Mouse (Mus musculus): ENCODE results near the gene Nacc2.
A peak's percentile ranks its signal among the peaks of the same experiment; 100 is the strongest.

Nacc2 gene

DNA sequence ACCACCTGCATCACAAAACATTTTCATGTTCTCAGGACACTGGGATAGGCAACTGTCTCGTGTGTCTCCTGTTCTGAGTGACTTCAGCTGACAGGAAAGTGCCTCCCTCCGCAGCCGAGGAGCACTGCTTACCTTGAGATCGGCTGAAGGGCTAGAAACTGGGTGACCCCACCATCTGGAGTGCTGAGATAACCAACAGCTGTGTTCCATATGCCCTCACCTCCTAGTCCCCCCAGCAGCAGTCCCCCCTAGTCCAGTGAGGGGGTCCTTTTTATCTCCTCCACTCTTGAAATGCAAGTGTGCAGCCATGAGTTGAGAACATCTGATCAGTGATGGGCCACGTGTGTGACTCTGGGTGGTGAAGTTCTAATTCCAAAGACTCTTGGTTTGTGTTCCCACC is 74.2 kb downstream of the Nacc2 start:
- DNase-seq = no peak

DNA sequence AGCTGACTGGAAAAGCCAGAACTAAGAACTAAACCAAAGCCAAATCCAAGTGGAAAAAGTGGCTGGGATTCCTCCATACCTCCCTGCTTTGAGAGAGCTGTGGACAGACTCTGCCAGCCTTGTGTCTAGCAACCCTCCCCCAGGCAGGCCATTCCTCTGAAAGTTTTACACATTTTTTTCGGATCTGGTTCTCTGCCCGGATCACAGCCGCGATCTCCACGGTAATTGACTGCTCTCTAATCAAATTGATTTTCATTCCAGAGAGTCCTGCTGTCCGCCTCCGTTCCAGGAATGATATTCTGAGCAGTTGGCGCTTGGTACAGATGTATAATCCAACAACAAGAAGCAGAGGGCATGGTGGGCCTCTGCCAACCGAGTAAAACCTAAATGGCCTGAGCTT is 78.8 kb downstream of the Nacc2 start:
- no peak for DNase-seq

DNA sequence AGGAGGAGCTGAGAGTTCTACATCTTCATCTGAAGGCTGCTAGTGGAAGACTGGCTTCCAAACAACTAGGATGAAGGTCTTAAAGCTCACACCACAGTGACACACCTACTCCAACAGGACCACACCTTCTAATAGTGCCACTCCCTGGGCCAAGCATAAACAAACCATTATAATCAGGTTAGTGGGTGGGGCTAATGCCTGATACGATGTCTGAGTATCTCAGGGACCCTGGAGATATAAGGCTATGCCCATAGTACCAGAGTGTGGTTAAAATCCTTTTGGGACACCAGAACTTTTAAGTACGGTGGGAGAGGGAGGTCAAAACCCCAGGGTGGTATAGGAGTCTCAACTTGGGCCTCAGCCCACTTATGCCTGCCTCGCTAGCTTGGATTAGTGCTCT is 80.4 kb downstream of the Nacc2 start:
- no peak for DNase-seq

- DNase-seq = peak; percentile 12
Measured at GRCm38 (mm10) chr2:26041163-26041810, 81.7 kb downstream of the Nacc2 start.

DNA sequence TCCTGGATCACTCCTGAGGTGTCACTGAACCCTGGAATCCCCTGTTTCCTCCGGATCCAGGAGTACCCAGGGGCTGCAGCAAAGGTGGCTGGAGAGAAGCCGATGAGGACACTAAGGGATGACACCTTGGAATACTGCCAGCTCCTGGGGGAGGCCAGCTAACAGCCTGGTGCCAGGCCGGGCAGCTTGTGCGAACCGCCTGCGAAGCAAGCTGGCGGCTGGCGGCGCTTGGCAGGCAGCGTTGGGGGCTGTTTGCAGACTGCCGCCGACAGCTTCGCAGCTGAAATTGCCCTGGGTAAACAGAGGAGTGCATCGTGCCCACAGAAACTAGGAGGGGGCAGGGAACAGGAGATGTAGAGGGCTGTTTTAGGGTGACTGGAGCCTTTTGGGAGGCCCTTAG is 83.1 kb downstream of the Nacc2 start:
- no peak for DNase-seq

DNA sequence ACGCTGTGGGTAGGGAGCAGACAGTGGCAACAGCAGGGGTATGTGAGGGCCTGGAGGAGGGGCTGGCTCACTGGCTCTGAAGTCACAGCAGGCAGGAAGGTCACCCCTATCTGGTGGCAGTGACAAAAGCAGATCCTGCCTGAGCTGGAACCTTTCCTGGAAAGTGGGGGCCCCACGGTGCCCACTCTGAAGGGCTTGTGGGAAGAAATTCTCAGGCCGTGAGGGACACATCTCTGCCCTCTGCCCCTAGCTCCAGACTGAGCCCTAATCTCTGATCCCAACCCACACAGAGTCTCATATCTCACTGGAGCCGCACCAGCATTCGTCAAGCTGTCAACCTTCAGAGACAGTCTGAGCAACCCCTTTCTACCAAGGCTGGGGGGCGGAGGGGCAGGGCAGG is 85.6 kb downstream of the Nacc2 start:
- DNase-seq = no peak

DNA sequence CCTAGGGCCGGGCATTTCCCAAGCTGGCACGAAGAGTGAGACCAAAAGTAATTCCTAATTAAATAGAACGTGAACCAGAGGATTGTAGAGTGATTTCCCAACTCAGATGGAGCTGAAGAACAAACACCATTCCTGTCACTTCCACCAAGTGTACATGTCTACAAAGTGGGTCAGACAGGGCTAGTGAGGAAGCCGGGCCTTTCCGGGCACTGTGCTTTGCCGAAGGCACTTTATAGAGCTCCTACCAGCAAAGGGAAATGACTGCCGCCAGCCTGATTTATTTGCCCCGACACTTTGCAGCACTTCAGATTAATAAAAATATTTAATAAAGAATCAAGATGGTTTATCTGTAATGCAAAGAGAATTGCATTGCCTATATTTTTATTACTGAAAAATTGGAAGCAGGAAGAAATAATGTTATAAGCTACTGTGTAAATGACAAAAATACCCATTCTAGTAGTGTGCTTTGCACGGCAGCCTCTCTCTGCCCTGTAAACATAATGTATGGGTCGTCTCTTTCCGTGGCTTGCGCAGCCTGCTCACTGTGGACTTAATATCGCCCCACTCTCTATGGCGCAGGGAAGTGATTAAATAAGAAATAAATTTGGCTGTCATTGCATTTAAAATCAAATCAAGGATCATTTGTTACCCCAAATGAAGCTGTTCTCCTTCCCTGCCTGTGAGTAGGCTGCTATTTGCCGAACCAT is 88.5 kb downstream of the Nacc2 start:
- no peak for DNase-seq

- DNase-seq = no peak
Measured at GRCm38 (mm10) chr2:26030288-26030687, 92.7 kb downstream of the Nacc2 start.

DNA sequence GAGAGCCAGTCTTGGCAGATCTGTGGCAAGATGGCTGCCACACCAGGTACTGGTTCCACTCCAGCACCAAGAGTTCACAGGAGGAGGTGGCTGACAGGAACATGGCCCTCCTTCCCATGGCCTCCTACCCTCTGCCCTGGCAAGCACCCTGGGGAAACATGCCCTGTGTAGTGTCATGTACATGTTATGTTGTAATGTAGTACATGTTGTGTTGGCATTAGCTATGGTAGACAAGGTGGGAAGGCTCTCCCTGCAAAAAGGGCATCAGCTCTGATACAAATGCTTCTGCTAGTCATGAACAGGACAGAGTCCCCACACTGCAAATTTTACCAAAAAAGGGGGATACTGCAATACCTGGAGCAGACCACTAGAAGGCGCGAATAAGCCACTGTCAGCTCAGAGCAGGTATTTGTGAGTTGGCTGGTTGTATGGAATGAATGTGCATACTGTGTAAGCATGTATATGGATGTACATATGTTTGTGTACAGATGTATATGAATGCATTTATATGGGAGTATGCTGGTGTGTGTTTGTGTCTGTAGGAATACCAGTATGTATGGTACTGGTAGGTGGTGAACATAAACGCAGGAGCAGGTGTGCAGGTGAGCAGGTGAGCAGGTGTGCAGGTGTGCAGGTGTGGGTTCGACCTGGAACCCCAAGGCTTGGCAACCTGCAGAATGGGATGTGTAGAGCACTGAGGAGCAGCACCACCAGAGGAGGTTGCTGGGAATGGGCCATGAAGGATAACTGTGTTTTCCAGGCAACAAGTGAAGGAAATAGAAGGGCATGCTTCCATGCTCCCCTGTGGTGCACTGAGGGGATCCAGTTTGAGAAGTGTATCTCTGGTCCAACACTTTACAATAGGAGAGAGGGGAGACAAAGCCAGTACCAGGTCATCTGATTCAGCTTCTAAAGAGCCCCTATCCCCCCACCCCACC is 98.6 kb downstream of the Nacc2 start:
- DNase-seq = peak; percentile 37

DNA sequence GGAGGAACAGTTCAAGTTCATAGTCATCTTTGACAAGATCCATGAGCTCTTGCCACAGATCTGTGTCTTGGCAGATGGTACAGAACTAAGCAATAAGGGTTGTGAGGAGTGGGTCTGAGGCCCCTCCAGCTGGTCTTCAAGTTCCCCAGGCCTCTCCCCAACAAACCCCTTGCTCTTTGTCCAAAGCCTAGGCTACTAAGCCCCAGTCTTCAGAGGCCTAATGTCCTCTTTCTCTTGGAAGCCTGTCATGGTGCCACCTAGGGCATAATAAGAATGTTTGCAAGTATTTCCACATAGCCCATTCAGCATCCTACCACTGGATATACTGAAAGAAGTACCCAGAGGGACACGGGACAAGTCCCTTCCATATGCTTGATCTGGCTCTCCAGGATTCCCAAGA is 100.4 kb downstream of the Nacc2 start:
- no peak for DNase-seq

DNA sequence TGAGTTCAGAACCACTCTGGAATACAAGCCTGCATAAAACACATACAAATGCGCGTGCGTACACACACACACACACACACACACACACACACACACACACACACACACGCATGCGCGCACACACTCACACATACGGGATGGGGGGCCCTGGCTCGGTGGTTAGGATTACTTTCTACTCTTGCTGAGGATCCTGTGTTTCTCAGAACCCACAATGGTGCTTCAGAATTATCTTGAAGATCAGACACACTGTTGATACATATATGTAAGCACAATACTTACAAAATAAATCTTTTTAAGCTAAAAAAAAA is 100.8 kb downstream of the Nacc2 start:
- no peak for DNase-seq

DNA sequence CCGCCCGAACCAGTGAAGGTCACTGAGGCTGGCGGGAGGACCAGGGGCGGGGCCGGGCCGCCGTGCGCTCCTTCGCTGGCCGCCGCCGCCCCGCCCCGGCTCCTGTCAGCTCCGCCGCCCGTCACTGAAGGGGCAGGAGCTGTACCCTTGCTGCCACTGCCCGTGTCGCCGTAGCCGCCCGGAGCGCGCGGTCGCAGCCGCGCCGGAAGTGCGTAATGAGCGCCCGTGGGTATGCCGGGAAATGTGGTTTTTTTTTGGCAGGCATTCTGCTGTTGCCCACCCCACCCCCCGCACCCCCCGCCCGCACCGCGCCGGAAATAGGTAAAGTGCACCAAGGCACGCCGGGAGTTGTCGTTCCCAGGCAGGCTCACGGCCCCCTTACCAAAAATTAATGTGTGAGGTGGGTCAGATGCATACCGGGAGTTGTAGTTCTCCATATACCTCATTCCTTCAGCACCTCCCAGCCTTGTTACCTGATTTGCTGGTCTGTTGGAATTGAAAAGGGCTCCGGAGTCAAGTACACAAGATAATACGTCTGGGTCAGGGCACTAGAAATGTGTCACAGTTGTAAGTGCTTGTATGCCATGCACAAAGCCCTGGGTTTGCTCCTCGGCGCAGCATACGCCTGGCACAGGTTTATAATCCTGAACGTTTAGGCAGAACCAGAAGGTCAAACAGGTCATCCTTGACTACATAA is 101.3 kb downstream of the Nacc2 start, which contains the start of gene Ubac1:
Gene Ubac1, minus strand, starts transcription at position 187 of the 697 bp plus-strand sequence.
- DNase-seq = peak; percentile 88

DNA sequence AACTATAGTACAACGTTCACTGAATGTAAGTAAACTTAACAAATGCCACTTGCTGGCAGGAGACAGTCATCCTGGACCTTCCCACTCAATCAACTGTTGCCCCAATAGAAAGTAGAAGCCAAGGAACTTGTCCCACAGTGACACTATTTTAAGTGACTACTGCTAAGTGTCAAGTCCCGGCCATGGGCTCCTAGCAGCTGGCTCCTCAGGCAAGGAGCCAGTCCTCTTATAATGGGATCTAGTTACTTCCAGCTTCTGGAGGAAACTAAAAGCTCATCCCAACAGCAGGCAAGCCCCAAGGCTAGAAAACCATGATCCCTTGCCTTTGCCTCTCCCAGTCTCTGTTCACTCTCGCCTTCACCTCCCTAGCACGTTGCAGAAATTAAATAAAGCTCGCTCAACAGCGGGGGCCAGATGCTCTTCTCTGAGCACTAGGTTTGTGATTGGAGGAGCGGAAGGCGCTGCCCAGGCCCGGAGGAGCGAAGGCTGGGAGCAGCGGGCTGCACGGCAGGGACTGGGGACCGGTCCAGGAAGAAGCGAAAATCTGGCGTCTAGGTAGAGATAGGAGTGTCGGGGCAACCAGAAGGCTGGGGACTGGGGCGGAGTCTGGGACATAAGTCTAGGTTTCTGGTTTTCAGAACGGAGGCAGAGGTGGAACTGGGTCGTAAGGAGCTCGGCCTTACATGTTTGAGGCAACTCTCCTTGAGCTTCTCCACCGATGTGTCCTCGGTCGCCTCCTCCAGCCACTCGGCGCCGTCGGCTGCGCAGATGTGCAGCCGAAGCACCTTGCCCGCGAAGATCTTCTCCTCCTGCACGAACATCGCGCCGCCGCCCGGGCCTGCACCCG is 102.1 kb downstream of the Nacc2 start:
- peak; percentile 27 for DNase-seq

DNA sequence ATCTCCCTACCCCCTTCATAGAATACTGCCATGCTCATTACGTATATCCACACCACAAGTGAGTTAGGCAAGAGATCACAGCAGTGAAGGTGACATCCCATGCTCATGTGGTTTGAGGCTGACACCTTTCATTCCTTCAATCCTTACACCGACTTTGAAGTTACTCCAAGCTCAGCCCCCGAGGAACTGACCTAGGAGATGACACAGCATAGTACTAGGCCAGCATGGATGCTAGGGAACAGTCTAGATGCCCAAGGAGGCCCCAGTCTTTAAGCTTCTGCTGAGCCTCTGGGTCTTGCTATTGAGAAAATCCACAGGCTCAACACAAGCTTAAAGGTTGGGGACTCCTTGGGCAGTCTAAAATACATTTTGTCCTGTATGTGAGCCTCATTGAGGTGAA is 103.1 kb downstream of the Nacc2 start:
- DNase-seq = no peak

DNA sequence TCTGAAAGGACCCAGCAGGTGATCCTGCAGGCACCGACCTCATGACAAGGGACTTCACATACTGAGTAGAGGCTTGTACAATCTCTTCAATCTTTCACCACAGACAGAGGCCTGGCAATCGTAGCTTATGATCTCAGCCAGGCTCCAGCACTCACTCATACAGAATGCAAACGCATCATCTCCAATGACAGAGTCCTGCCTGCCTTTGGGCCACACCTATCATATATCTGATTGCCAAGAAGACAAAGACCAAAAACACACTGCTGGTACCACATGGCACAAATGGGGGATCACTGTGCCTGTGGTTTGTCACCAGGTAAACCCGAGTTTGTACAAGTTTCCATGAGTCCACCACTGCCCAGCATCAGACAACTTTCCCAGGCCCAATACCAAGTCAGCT is 105.7 kb downstream of the Nacc2 start:
- no peak for DNase-seq

DNA sequence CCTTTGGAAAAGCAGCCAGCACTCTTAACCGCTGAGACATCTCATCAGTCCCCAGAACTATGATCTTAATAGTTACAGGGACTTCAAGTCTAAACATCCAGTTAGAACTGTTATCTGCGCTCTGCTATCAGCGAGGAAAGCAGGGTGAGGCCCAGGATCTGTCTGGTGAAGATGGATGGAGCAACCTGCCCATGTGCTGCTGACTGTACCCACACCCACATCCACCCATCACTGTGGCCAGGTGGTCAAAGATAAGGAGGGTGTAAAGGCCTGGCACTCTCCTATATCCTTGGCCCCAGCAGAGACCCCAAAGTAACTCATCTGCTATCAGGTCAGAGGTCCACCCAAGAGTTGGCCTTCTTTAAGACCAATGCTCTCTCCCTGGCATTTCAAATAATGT is 109.3 kb downstream of the Nacc2 start:
- DNase-seq = no peak

DNA sequence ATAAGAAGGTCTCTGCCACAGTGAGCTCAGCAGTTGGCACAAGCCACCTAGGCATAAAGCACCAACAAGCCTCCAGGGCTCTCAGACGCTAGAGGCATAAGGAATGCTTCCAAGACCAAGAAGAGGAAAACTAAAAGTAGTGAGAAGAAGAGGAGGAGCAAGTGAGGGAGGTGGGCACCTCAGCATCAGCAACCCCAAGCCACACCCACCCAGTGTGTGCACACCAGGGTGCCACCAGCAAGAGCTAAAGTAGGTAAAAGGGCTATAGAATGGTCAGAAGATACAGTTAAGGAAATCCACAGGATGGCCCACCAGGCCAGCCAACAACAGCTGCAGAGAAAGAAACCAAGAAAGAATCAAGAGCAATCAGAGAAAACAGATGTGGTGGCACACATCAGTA is 111.6 kb downstream of the Nacc2 start:
- no peak for DNase-seq
